Mouse (Mus musculus) kidney, embryonic 16.5 days (tissue): ENCODE data around the gene Smco4. TPM values are rescaled to one million over a fixed set of nuclear protein-coding genes. Genes with fewer than 3 reads are reported as not detected.

Experiments used
- ATAC-seq: fragments of 200-750 bp; cut with Nextera tagmentation; 2 replicates; pipeline ENCODE4 v1.8.0; 2017; ENCODE audit warnings: moderate TSS enrichment; ENCODE audit not compliant: low FRiP score, low TSS enrichment
- H3K27ac ChIP-seq: fragments of 300-500 bp; sonication (generic); 2 replicates; pipeline ENCODE4 v1.5.1; 2014; ENCODE audit warnings: low read length
- H3K27me3 ChIP-seq: fragments of 300-500 bp; sonication (generic); 2 replicates; pipeline ENCODE4 v1.6.1; 2014; ENCODE audit warnings: low read length, control low read depth, mixed read lengths; ENCODE audit not compliant: insufficient read depth
- H3K36me3 ChIP-seq: fragments of 300-500 bp; sonication (generic); 2 replicates; pipeline ENCODE4 v1.6.1; 2014; ENCODE audit warnings: low read length, control low read depth, mixed read lengths; ENCODE audit not compliant: insufficient read depth
- H3K4me1 ChIP-seq: fragments of 300-500 bp; sonication (generic); 2 replicates; pipeline ENCODE4 v1.6.1; 2014; ENCODE audit warnings: low read length, control low read depth, mixed read lengths; ENCODE audit not compliant: insufficient read depth
- H3K4me2 ChIP-seq: fragments of 300-500 bp; sonication (generic); replicated peaks from 2 replicates; pipeline ENCODE4 v1.6.1; 2014; ENCODE audit warnings: low read depth, low read length
- H3K4me3 ChIP-seq: fragments of 300-500 bp; sonication (generic); 2 replicates; pipeline ENCODE4 v1.5.1; 2014; ENCODE audit warnings: mild to moderate bottlenecking, low read length
- H3K9ac ChIP-seq: fragments of 300-500 bp; sonication (generic); replicated peaks from 2 replicates; pipeline ENCODE4 v1.6.1; 2014; ENCODE audit warnings: low read length
- H3K9me3 ChIP-seq: fragments of 300-500 bp; sonication (generic); 2 replicates; pipeline ENCODE4 v1.6.1; 2016; ENCODE audit warnings: low read length, control low read depth
- WGBS: fragments of 180-500 bp; shearing (Covaris S2); extraction: QIAGEN DNeasy Blood & Tissue Kit; methylation state at CpG from one replicate; pipeline ENCODE4 v1.1.7; 2014; 5-methylcytosine and 5-hydroxymethylcytosine counted together
- polyA plus RNA-seq: library from polyadenylated mRNA; unstranded; fragments of >200 nt; fragmentation: Nextera tagmentation; extraction: Ambion mirVana; gene quantifications from 2 replicates; pipeline ENCODE4 v1.2.1, GENCODE M21; 2015

The Smco4 gene
- polyA plus RNA-seq, 1 experiment from 2014 or later, result 4.4 TPM

GRCm38 (mm10) chr9:15522887-15523286 is 29.7 kb downstream of the Smco4 start:
- Histone ChIP-seq H3K9me3 (no peaks in the 10 kb centered on the region), H3K27me3 (no peaks in the 10 kb centered on the region), H3K4me2 (no peak overlapping the region), H3K9ac (no peak overlapping the region), H3K4me3 (no peak overlapping the region), H3K27ac (no peak overlapping the region), H3K36me3 (no peaks in the 10 kb centered on the region), H3K4me1 (peaks cover 20% of the 10 kb centered on the region)
- WGBS, result 81% methylated on average over 5 of the region's 5 CpGs
- no peak for ATAC-seq

DNA sequence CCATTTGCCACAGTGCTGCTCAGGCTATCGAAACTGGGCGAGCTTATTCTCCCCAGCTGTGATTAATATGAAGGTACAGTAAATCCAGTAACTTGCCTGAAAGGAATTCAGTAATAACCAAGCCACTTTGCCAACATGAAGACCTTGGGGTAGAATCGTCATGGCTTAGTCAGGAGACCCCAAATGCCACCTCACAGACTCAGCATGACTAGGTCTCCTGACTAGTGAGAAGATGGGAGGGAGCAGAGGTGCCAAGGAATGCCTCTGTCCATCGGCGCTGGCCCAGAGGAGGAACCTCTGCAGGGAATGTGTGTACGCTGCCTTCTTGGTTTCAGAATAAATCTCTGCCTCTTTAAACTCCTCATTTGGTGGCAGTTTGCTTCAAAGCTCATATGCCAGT is 30.4 kb downstream of the Smco4 start:
- no peaks in the 10 kb centered on the region for H3K36me3 ChIP-seq
- no peak overlapping the region for H3K4me2 ChIP-seq
- no peak overlapping the region for H3K27ac ChIP-seq
- ATAC-seq, result no peak
- H3K9ac ChIP-seq, result no peak overlapping the region
- H3K4me3 ChIP-seq, result no peak overlapping the region
- 88% methylated on average over 6 of the region's 6 CpGs for WGBS
- H3K9me3 ChIP-seq, result no peaks in the 10 kb centered on the region
- H3K4me1 ChIP-seq, result peaks cover 25% of the 10 kb centered on the region
- H3K27me3 ChIP-seq, result no peaks in the 10 kb centered on the region

DNA sequence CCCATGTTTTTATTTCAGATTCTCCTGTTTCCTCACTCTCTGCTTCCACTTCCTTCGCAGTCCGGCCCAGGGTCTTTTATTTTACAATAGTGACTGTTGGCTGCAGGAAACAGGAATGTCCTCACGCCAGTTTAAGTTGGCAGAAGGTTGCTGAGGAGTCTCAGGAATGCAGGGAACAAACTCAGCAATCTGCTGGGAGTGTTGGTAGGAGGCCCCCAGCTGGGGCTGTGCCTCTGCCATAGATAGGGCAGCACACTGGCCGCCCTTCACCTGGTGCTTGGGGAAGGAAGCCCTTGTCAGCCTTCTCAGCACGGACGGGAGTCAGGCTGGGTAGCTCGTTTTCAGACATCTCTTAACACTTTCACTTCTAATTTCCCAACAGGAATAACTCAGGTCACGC is 32.0 kb downstream of the Smco4 start:
- Histone ChIP-seq H3K9me3 (no peaks in the 10 kb centered on the region), H3K36me3 (no peaks in the 10 kb centered on the region), H3K4me2 (no peak overlapping the region), H3K27ac (peak overlapping the region; percentile 69), H3K9ac (no peak overlapping the region), H3K27me3 (no peaks in the 10 kb centered on the region), H3K4me3 (no peak overlapping the region), H3K4me1 (peaks cover 39% of the 10 kb centered on the region)
- WGBS, result 55% methylated on average over 8 of the region's 8 CpGs
- ATAC-seq, result no peak

- WGBS, result 72% methylated on average over 7 of the region's 7 CpGs
- no peak for ATAC-seq
- Histone ChIP-seq H3K9ac (no peak overlapping the region), H3K4me1 (peaks cover 49% of the 10 kb centered on the region), H3K27me3 (no peaks in the 10 kb centered on the region), H3K4me3 (no peak overlapping the region), H3K9me3 (no peaks in the 10 kb centered on the region), H3K4me2 (no peak overlapping the region), H3K36me3 (no peaks in the 10 kb centered on the region), H3K27ac (no peak overlapping the region)
Observed at GRCm38 (mm10) chr9:15526539-15526938, 33.3 kb downstream of the Smco4 start.

- no peak overlapping the region for H3K4me3 ChIP-seq
- no peak for ATAC-seq
- no peak overlapping the region for H3K4me2 ChIP-seq
- WGBS, result 67% methylated on average over 6 of the region's 6 CpGs
- H3K27me3 ChIP-seq, result no peaks in the 10 kb centered on the region
- H3K9me3 ChIP-seq, result no peaks in the 10 kb centered on the region
- no peak overlapping the region for H3K9ac ChIP-seq
- peaks cover 53% of the 10 kb centered on the region for H3K4me1 ChIP-seq
- H3K36me3 ChIP-seq, result no peaks in the 10 kb centered on the region
- H3K27ac ChIP-seq, result no peak overlapping the region
Observed at GRCm38 (mm10) chr9:15527846-15528245, 34.6 kb downstream of the Smco4 start.

DNA sequence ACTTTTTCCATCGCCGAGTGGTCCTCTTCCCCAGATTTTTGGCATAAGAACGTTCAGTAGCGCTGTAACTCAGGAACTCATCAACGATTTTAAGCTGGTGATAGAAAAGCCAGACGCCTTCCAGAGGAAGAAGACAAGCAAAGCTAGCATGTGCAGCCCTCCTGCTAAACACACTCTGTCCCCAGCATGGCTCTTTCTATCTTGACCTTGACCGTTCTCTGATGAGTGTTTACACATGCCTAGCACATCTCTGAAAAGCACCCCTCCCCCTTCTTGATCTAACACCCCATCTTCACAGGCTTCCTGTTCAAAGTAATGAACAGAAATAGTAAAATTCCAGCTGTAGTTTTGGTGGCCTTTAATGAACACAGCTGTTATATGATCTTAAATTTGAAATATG is 35.1 kb downstream of the Smco4 start:
- Histone ChIP-seq H3K9ac (no peak overlapping the region), H3K36me3 (no peaks in the 10 kb centered on the region), H3K9me3 (no peaks in the 10 kb centered on the region), H3K4me1 (peaks cover 48% of the 10 kb centered on the region), H3K4me2 (no peak overlapping the region), H3K27me3 (no peaks in the 10 kb centered on the region), H3K27ac (no peak overlapping the region), H3K4me3 (no peak overlapping the region)
- WGBS, result 74% methylated on average over 7 of the region's 7 CpGs
- ATAC-seq, result no peak

DNA sequence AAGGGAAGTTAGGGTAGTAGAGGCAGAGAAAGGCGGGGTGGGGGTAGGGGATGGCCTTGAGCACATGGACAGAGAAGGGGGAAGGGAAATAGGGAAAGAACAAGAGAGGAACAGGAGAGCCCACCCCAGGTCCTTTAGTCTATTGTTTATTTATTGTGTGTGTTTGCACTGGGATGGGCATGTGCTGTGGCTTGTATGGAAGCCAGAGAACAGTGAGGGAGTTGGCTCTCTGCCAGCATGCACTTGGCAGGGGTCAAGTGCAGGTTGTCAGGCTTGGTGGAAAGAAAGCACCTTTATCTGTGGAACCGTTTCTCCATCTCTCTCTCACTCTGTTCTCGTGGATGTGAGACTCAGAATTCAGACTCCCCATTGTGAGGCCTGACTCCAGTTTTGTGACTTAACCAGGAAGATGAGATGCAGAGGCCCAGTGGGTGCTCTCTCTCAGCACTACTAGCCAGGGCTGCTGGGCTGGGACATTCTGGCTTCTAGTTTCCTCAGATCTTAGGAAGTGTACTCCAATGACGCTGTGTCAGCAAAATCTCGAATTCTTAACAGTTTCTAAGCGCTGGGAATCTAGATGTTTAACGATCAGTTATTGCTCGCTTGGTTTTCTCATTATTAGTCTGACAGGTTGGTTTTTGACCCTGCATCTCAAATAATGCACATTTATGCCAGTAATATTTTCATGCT is 36.2 kb downstream of the Smco4 start:
- H3K27me3 ChIP-seq, result no peaks in the 10 kb centered on the region
- peak; percentile 35 for ATAC-seq

DNA sequence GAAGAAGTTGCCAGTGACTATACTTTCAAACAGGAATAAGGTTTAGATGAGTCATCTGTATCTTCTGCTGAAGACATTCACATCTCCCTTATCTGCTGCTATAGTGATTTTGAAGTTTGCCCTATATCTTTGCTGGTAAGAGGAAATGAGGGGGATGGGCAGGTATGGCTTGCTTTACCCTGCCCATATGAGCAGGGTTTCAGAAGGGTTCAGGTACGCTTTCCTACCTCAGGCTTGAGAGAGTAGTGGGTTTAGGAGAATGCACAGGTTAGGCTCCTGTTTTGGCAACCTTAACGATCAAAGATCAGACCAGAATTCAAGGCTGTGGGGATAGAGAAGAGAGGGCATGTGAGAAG is 36.7 kb downstream of the Smco4 start:
- Histone ChIP-seq H3K36me3 (no peaks in the 10 kb centered on the region), H3K9ac (no peak overlapping the region), H3K27me3 (no peaks in the 10 kb centered on the region), H3K4me1 (peaks cover 59% of the 10 kb centered on the region), H3K9me3 (no peaks in the 10 kb centered on the region), H3K27ac (no peak overlapping the region), H3K4me3 (no peak overlapping the region), H3K4me2 (no peak overlapping the region)
- 84% methylated on average over 2 of the region's 2 CpGs for WGBS
- ATAC-seq, result no peak

More for the DNA sequence above, 36.2 kb downstream of the Smco4 start:
- Histone ChIP-seq H3K4me1 (peaks cover 56% of the 10 kb centered on the region), H3K4me2 (no peak overlapping the region), H3K9ac (no peak overlapping the region; the same call in 1 of the 2 replicates), H3K4me3 (no peak overlapping the region), H3K36me3 (no peaks in the 10 kb centered on the region), H3K9me3 (no peaks in the 10 kb centered on the region), H3K27ac (peak overlapping the region; percentile 50)
- 38% methylated on average over 8 of the region's 8 CpGs for WGBS

DNA sequence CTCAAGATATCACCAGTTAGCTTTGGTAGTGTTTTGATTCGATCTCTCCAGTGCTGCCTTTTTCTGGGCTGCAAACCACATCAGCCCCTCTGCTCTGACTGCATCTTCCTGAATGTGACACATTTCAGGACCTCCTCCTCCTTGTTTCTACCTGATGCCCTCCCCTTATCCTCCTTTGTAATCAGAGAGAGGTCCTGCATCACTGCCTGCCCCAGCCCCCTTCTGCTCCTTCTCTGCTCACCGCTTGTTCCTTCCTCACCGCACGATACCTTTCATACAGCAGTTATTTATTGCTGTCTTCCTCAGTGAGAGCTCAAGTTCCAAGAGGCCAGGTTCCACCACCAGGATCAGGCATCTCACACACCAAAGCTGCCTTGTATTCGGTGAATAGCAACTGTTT is 38.0 kb downstream of the Smco4 start:
- Histone ChIP-seq H3K4me1 (peaks cover 63% of the 10 kb centered on the region), H3K9ac (no peak overlapping the region), H3K4me3 (no peak overlapping the region), H3K36me3 (no peaks in the 10 kb centered on the region), H3K27me3 (no peaks in the 10 kb centered on the region), H3K9me3 (no peaks in the 10 kb centered on the region), H3K4me2 (no peak overlapping the region), H3K27ac (no peak overlapping the region; the same call in 1 of the 2 replicates)
- WGBS, result 18% methylated on average over 5 of the region's 5 CpGs
- peak; percentile 44; the same call in 1 of the 2 replicates for ATAC-seq

DNA sequence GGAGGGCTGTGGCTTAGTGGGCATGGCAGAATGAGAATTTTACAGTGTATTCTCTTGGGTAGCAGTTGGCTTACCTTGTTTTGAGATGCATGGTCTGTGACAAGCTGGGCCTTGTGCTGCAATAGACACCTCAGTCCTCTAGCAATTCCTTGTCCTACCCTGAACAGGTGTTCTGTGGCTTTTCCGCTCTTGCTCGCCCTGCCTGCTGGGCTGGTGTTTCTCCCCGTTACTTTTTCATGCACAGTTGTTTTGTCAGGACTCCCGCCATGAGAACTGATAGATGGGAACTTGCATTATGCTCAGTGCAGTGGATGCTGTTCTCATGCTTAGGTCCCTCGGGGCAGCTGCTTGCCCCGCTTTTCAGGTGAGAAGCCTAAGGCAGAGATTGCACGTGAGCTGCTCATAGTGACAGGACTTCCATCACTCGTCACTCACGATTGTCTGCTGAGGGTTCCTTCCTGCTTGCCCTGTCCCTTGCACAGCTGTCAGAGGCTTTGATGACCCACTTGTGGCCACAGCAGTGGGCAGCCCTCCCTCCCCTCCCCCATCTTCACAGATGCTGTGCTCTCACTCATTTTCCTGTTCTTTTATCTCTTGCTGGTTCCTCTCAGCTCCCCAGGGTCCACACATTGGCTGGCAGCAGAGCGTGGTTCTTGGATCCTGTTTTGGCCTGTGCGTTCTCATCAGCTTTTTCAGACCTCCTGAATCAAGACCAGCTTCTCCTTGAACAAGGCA is 40.3 kb downstream of the Smco4 start:
- peaks cover 63% of the 10 kb centered on the region for H3K4me1 ChIP-seq
- WGBS, result 77% methylated on average over 11 of the region's 11 CpGs

More for the DNA sequence above, 40.3 kb downstream of the Smco4 start:
- no peak for ATAC-seq
- Histone ChIP-seq H3K9me3 (no peaks in the 10 kb centered on the region), H3K9ac (no peak overlapping the region), H3K4me2 (no peak overlapping the region), H3K27me3 (no peaks in the 10 kb centered on the region), H3K36me3 (no peaks in the 10 kb centered on the region), H3K27ac (no peak overlapping the region), H3K4me3 (no peak overlapping the region)
